Mouse (Mus musculus): ENCODE results near the gene Gatm. TPM values are rescaled to one million over a fixed set of nuclear protein-coding genes. Genes with fewer than 3 reads are reported as not detected.
A peak's percentile ranks its signal among the peaks of the same experiment; 100 is the strongest.

The Gatm gene
- polyA plus RNA-seq, 1 experiment from 2014 or later: 26.1 TPM

DNA sequence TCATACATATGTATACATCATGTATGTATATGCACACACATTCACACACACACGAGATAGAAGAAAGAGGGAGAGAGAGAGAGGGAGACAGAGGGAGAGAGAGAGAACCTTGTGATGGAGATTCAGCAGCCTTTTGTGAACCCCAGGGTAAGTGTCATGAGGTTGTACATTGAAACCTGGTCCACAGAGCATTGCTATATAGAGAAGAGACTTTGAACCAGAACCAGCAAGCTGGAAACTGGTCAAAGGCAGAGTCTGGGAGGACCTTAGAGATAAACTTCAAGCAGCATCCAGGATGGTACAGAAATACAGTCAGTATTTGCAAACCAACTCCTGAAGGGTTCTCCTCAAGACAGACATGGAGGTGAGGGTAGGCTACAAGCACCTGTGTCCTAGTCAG lies 20.8 kb downstream of the Gatm start:
- DNase-seq (ENCODE audit: low spot score) (no peak), ATAC-seq (no peak)
- Histone ChIP-seq H3K36me3 (ENCODE audit: control insufficient read depth, insufficient read depth, low read length) (no peaks in the 10 kb centered on the region), H3K27me3 (replicated peaks; ENCODE audit: control insufficient read depth, insufficient read depth, low read length) (no peaks in the 10 kb centered on the region), H3K9ac (ENCODE audit: low read length) (no peak overlapping the region), H3K4me3 (ENCODE audit: low read depth, low read length) (no peak overlapping the region), H3K4me1 (ENCODE audit: control insufficient read depth, insufficient read depth, low read length) (no peaks in the 10 kb centered on the region), H3K9me3 (replicated peaks; ENCODE audit: control insufficient read depth, low read length) (no peaks in the 10 kb centered on the region), H3K27ac (ENCODE audit: low read depth, low read length) (no peak overlapping the region), H3K4me2 (ENCODE audit: low read length) (no peak overlapping the region)
- WGBS: 82% methylated on average over 1 of the region's 1 CpGs

- Histone ChIP-seq H3K9ac (ENCODE audit: low read length) (no peak overlapping the region), H3K36me3 (ENCODE audit: control insufficient read depth, insufficient read depth, low read length) (no peaks in the 10 kb centered on the region), H3K4me2 (ENCODE audit: low read length) (no peak overlapping the region), H3K27ac (ENCODE audit: low read depth, low read length) (no peak overlapping the region), H3K4me3 (ENCODE audit: low read depth, low read length) (no peak overlapping the region), H3K27me3 (replicated peaks; ENCODE audit: control insufficient read depth, insufficient read depth, low read length) (no peaks in the 10 kb centered on the region), H3K9me3 (replicated peaks; ENCODE audit: control insufficient read depth, low read length) (no peaks in the 10 kb centered on the region), H3K4me1 (ENCODE audit: control insufficient read depth, insufficient read depth, low read length) (no peaks in the 10 kb centered on the region)
- no peak for ATAC-seq
- WGBS: 62% methylated on average over 8 of the region's 8 CpGs
- DNase-seq (ENCODE audit: low spot score): no peak
Observed at GRCm38 (mm10) chr2:122587861-122588519, 23.1 kb downstream of the Gatm start.

DNA sequence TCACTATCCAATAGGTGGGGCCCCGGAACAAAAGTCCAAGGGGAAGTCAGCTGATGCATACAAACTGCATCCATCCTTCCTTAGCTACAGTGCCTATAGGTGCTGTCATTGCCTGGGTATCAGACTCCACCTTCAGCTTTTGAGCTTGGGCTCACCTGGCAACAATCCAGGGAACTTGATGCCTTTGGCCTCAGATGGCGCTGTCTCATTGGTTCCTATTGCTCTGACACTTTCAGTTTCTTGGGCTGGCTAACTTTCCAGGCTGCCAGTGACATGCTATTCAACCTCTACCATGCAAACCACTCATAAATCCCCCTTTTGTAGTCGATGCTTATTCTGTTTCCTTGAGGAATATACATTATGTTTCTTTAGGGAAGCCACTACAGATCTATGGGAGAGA lies 24.8 kb downstream of the Gatm start:
- no peak overlapping the region for H3K27ac ChIP-seq (ENCODE audit: low read depth, low read length)
- H3K9me3 ChIP-seq (replicated peaks; ENCODE audit: control insufficient read depth, low read length): no peaks in the 10 kb centered on the region
- H3K4me3 ChIP-seq (ENCODE audit: low read depth, low read length): no peak overlapping the region
- 79% methylated on average over 3 of the region's 3 CpGs for WGBS
- H3K4me1 ChIP-seq (ENCODE audit: control insufficient read depth, insufficient read depth, low read length): no peaks in the 10 kb centered on the region
- no peak for DNase-seq (ENCODE audit: low spot score)
- ATAC-seq: no peak
- H3K4me2 ChIP-seq (ENCODE audit: low read length): no peak overlapping the region
- H3K27me3 ChIP-seq (replicated peaks; ENCODE audit: control insufficient read depth, insufficient read depth, low read length): no peaks in the 10 kb centered on the region
- H3K9ac ChIP-seq (ENCODE audit: low read length): no peak overlapping the region
- no peaks in the 10 kb centered on the region for H3K36me3 ChIP-seq (ENCODE audit: control insufficient read depth, insufficient read depth, low read length)

DNA sequence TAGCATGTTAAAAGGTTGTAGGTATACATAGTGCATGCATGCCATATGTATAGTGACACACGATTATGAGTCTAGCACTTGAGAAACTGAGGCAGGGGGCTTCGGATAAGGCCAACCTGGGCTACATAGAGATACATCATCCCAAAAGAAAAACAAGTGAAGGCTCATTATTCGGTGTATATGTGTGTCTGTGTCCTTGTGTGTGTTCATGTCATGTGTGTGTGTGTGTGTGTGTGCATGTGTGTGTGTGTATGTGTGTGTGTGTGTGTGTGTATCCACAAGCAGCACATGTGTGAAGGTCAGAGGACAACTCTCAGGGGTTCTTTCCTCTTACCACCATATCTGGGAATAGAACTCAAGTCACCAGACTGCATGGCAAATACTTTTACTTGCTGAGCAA lies 28.8 kb downstream of the Gatm start:
- Histone ChIP-seq H3K4me2 (ENCODE audit: low read length) (no peak overlapping the region), H3K36me3 (ENCODE audit: control insufficient read depth, insufficient read depth, low read length) (no peaks in the 10 kb centered on the region), H3K9ac (ENCODE audit: low read length) (no peak overlapping the region), H3K27me3 (replicated peaks; ENCODE audit: control insufficient read depth, insufficient read depth, low read length) (no peaks in the 10 kb centered on the region), H3K27ac (ENCODE audit: low read depth, low read length) (no peak overlapping the region), H3K4me3 (ENCODE audit: low read depth, low read length) (no peak overlapping the region), H3K9me3 (replicated peaks; ENCODE audit: control insufficient read depth, low read length) (no peaks in the 10 kb centered on the region), H3K4me1 (ENCODE audit: control insufficient read depth, insufficient read depth, low read length) (no peaks in the 10 kb centered on the region)
- ATAC-seq: no peak
- 92% methylated on average over 3 of the region's 3 CpGs for WGBS
- no peak for DNase-seq (ENCODE audit: low spot score)

DNA sequence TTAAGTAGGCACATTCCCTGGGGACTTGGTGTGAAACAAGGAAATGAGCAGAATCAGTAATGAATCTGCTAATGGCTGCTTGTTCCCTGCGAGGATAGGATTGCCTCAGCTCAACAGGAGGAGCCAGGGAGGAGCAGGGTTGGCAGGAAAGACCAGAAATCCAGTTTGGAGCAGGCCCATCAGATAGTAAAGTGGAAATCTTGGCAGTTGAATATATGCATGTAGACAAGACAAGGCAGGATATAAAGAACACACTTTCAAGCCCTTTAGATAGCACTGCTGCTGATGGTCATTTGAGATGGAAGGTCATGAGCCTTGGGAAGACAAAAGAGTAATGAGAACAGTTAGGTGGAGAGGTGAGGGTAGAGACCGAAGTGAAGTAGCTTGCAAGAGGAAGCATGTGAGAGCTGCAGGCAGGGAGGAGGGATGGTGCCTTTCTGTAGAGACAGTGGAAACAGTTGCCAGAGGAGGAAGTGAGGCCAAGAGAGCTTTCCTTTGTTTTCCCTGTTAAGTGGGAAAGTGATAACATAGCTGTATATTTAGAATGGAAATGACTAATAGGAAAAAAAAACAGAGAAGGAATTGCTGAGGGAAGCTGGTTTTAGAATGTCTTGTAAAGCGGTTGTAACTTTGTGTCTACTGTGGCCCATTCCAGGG lies 29.6 kb downstream of the Gatm start:
- ATAC-seq (no peak), DNase-seq (ENCODE audit: low spot score) (peak; percentile 13)
- Histone ChIP-seq H3K36me3 (ENCODE audit: control insufficient read depth, insufficient read depth, low read length) (no peaks in the 10 kb centered on the region), H3K4me1 (ENCODE audit: control insufficient read depth, insufficient read depth, low read length) (no peaks in the 10 kb centered on the region), H3K4me2 (ENCODE audit: low read length) (no peak overlapping the region), H3K27me3 (replicated peaks; ENCODE audit: control insufficient read depth, insufficient read depth, low read length) (no peaks in the 10 kb centered on the region), H3K9ac (ENCODE audit: low read length) (no peak overlapping the region), H3K27ac (ENCODE audit: low read depth, low read length) (no peak overlapping the region), H3K9me3 (replicated peaks; ENCODE audit: control insufficient read depth, low read length) (no peaks in the 10 kb centered on the region), H3K4me3 (ENCODE audit: low read depth, low read length) (no peak overlapping the region)
- WGBS: 67% methylated on average over 3 of the region's 3 CpGs

DNA sequence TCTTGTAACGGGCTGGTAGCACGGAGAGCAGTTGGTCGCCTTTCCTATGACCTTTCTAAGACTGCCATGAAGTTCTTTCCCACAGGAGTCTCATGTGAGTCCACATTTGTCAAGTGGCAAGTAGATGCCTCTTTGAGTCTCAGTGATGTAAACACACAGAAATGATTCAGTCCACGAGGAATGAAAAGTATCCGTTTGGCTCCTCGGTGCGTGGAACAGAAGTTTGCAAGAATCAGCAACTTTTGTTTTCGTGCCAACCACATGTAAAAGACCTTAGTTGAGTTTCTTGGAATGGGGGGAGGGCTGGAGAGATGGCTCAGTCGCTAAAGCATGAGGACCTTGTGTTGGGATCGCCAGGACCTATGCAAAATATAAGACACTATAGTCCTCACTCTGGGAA lies 30.7 kb downstream of the Gatm start:
- no peak for DNase-seq (ENCODE audit: low spot score)
- Histone ChIP-seq H3K4me3 (ENCODE audit: low read depth, low read length) (no peak overlapping the region), H3K36me3 (ENCODE audit: control insufficient read depth, insufficient read depth, low read length) (no peaks in the 10 kb centered on the region), H3K27me3 (replicated peaks; ENCODE audit: control insufficient read depth, insufficient read depth, low read length) (no peaks in the 10 kb centered on the region), H3K9me3 (replicated peaks; ENCODE audit: control insufficient read depth, low read length) (no peaks in the 10 kb centered on the region), H3K4me2 (ENCODE audit: low read length) (no peak overlapping the region), H3K4me1 (ENCODE audit: control insufficient read depth, insufficient read depth, low read length) (no peaks in the 10 kb centered on the region), H3K27ac (ENCODE audit: low read depth, low read length) (no peak overlapping the region), H3K9ac (ENCODE audit: low read length) (no peak overlapping the region)
- ATAC-seq: no peak
- 85% methylated on average over 10 of the region's 10 CpGs for WGBS

DNA sequence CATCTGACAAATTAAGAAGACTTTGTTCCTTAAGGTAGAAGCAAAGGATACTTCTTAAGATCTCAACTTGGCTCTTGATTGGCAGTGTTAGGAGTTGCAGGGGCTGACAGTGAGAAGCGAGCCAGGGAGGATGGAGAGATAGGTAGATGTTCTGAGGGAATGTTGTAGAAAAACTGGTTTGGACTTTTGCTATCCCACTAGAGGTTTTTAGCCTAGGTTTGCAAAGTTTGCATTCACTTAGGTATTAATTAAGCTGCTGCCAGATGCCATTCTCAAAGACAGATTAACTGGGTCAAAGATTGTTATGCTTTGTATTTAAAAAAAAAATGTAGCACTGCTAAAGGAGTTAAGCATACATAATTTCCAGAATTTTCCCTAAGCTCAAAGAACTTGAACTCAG lies 33.8 kb downstream of the Gatm start:
- no peaks in the 10 kb centered on the region for H3K27me3 ChIP-seq (replicated peaks; ENCODE audit: control insufficient read depth, insufficient read depth, low read length)
- ATAC-seq: no peak
- no peaks in the 10 kb centered on the region for H3K36me3 ChIP-seq (ENCODE audit: control insufficient read depth, insufficient read depth, low read length)
- H3K9ac ChIP-seq (ENCODE audit: low read length): no peak overlapping the region
- H3K4me2 ChIP-seq (ENCODE audit: low read length): no peak overlapping the region
- 85% methylated on average over 1 of the region's 1 CpGs for WGBS
- no peak for DNase-seq (ENCODE audit: low spot score)
- no peak overlapping the region for H3K27ac ChIP-seq (ENCODE audit: low read depth, low read length)
- H3K4me3 ChIP-seq (ENCODE audit: low read depth, low read length): no peak overlapping the region
- no peaks in the 10 kb centered on the region for H3K9me3 ChIP-seq (replicated peaks; ENCODE audit: control insufficient read depth, low read length)
- no peaks in the 10 kb centered on the region for H3K4me1 ChIP-seq (ENCODE audit: control insufficient read depth, insufficient read depth, low read length)

DNA sequence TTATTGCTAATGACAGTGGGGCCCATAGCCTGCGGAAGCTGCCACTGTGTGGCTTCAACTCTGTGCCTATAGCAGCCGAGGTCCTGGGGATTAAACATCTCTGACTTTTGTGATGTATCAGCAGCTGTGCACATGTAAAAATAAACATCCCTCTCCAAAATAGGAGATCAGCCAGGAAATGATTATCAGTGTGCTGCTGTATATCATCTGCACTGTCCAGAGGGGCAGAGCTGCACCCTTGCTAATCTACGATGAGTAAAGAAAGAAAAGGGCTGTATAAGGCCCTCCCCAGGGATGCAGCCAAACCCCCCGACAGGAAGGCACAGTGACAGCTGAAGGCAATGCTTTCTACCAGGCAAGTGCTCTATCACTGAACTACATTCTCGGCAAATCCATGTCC lies 34.8 kb downstream of the Gatm start:
- Histone ChIP-seq H3K27me3 (replicated peaks; ENCODE audit: control insufficient read depth, insufficient read depth, low read length) (no peaks in the 10 kb centered on the region), H3K4me3 (ENCODE audit: low read depth, low read length) (no peak overlapping the region), H3K36me3 (ENCODE audit: control insufficient read depth, insufficient read depth, low read length) (no peaks in the 10 kb centered on the region), H3K27ac (ENCODE audit: low read depth, low read length) (no peak overlapping the region), H3K9ac (ENCODE audit: low read length) (no peak overlapping the region), H3K9me3 (replicated peaks; ENCODE audit: control insufficient read depth, low read length) (no peaks in the 10 kb centered on the region), H3K4me1 (ENCODE audit: control insufficient read depth, insufficient read depth, low read length) (no peaks in the 10 kb centered on the region), H3K4me2 (ENCODE audit: low read length) (no peak overlapping the region)
- DNase-seq (ENCODE audit: low spot score): no peak
- 66% methylated on average over 5 of the region's 5 CpGs for WGBS
- ATAC-seq: no peak

- Histone ChIP-seq H3K4me1 (ENCODE audit: control insufficient read depth, insufficient read depth, low read length) (no peaks in the 10 kb centered on the region), H3K9ac (ENCODE audit: low read length) (no peak overlapping the region), H3K27ac (ENCODE audit: low read depth, low read length) (no peak overlapping the region), H3K9me3 (replicated peaks; ENCODE audit: control insufficient read depth, low read length) (no peaks in the 10 kb centered on the region), H3K4me2 (ENCODE audit: low read length) (no peak overlapping the region), H3K27me3 (replicated peaks; ENCODE audit: control insufficient read depth, insufficient read depth, low read length) (no peaks in the 10 kb centered on the region), H3K4me3 (ENCODE audit: low read depth, low read length) (no peak overlapping the region), H3K36me3 (ENCODE audit: control insufficient read depth, insufficient read depth, low read length) (no peaks in the 10 kb centered on the region)
- DNase-seq (ENCODE audit: low spot score) (no peak), ATAC-seq (no peak)
- WGBS: 81% methylated on average over 11 of the region's 11 CpGs
Observed at GRCm38 (mm10) chr2:122575470-122575869, 35.6 kb downstream of the Gatm start.
